Comparison of ENCODE assay signal across 8 mouse cellular contexts in the genomic region with DNA sequence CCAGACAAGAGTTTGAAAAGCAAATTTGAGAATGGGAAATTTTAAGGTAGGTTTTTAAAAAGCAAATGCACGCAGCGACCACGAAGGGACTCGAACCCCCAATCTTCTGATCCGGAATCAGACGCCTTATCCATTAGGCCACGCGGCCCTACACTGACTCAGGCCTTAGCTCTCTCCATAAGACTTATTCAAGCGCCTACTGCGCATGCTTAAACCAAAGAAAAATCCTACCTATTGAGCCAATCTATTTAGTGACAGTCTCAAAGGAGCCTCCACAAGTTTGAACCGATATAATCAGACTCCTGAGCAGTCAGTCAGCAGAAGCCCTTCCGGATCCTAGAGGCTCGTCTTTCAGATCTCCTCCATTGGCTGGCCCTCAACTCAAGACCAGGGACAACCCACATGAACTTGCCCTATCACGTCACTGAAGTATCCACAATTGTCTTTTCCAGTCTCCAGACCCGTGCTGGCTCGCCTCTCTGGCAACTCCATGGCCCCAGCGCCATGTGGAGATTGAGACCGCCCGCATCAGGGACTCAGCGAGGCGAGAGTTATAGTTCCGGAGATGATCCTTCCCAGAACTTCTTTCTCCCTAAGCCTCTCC. TPM values are rescaled to one million over a fixed set of nuclear protein-coding genes. Genes with fewer than 3 reads are reported as not detected.
DNase-seq lines count a peak whose midpoint lies in the region; ATAC-seq and TF ChIP-seq lines count a peak whose summit lies in the region.

No protein-coding gene starts in this region.

- ATAC-seq in activated CD4-positive, CD25-positive, alpha-beta regulatory T cell, adult 4 months, result peak; percentile 27
- peak; percentile 43 for ATAC-seq in megakaryocyte, adult 5-6 weeks (ENCODE audit: poor library complexity, severe bottlenecking)

- peak; percentile 85 to 87 for DNase-seq in gastrocnemius, adult 8-10 months (ENCODE audit: low spot score in 2 of 2)
- DNase-seq in induced T-regulatory cell, adult 2 months (ENCODE audit: low read depth), result peak; percentile 95
- peak; percentile 87 to 100 for DNase-seq in left cerebral cortex, adult 8-10 months (ENCODE audit: low spot score in 2 of 2)
- DNase-seq in right cerebral cortex, adult 18-20 months, result peak; percentile 93
- DNase-seq in urinary bladder, adult 2 months (ENCODE audit: low spot score), result peak; percentile 95

- no peak for TF ChIP-seq CTCF in cortical plate, adult 2 months (IDR thresholded peaks at IDR 0.05; ENCODE audit: extremely low read depth, insufficient read depth, low read length)

- peak overlapping the region; percentile 92 for H3K4me3 ChIP-seq in cortical plate, adult 2 months (ENCODE audit: insufficient read depth, low read length)

- peak overlapping the region; percentile 2; the same call in 1 of the 2 replicates for H3K27ac ChIP-seq in cortical plate, adult 2 months (ENCODE audit: insufficient read depth, low read length)

- TF ChIP-seq POLR2A in cortical plate, adult 2 months (IDR thresholded peaks at IDR 0.05; ENCODE audit: extremely low read depth, insufficient read depth, low read length), result peak; percentile 63; the same call in 1 of the 2 replicates

- H3K4me1 ChIP-seq in cortical plate, adult 2 months (ENCODE audit: control insufficient read depth, insufficient read depth, low read length), result no peaks in the 10 kb centered on the region

RNA-seq across cellular contexts. Expression of a gene that starts 13.7 kb away (rescaled TPM):
- polyA plus RNA-seq in activated CD4-positive, CD25-positive, alpha-beta regulatory T cell, adult 4 months (2017; shearing (Covaris generic)), result 1 to 10 TPM; 4.3 to 4.9 TPM
- polyA plus RNA-seq in cortical plate, adult 2 months (2012; rRNA removed), result 7.9 and 8.7 TPM in 2 replicates
- total RNA-seq in gastrocnemius, adult 8-10 months (2022), result 1 to 10 TPM; 2.1 to 2.7 (median 2.2) TPM
- total RNA-seq in left cerebral cortex, adult 8-10 months (2022), result 1 to 10 TPM; 5.9 to 7.1 (median 6.8) TPM
- 2.1 and 2.4 TPM in 2 replicates for total RNA-seq in megakaryocyte, adult 5-6 weeks (2015)
- 2.7 and 4.7 TPM in 2 replicates for total RNA-seq in megakaryocyte, adult 5-6 weeks (2017)
- 7.6 and 7.8 TPM in 2 replicates for polyA plus RNA-seq in urinary bladder, adult 2 months (2012; rRNA removed)

RNA-seq across cellular contexts. Expression of a gene that starts 49.0 kb away (rescaled TPM):
- polyA plus RNA-seq in activated CD4-positive, CD25-positive, alpha-beta regulatory T cell, adult 4 months (2017; shearing (Covaris generic)), result not detected
- polyA plus RNA-seq in cortical plate, adult 2 months (2012; rRNA removed), result 27.2 and 28.5 TPM in 2 replicates
- 1 to 10 TPM; 2.8 to 3.9 (median 3.2) TPM for total RNA-seq in gastrocnemius, adult 8-10 months (2022)
- 10 to 100 TPM; 20.6 to 32.1 (median 27.1) TPM for total RNA-seq in left cerebral cortex, adult 8-10 months (2022)
- not detected in 2 replicates for total RNA-seq in megakaryocyte, adult 5-6 weeks (2015)
- 0.18 TPM in 1 of 2 replicates, not detected in the other for total RNA-seq in megakaryocyte, adult 5-6 weeks (2017)
- 9.2 and 11.9 TPM in 2 replicates for polyA plus RNA-seq in urinary bladder, adult 2 months (2012; rRNA removed)

RNA-seq across cellular contexts. Expression of a gene that starts 50.4 kb away (rescaled TPM):
- 1 to 10 TPM; 1.3 to 3.4 TPM for polyA plus RNA-seq in activated CD4-positive, CD25-positive, alpha-beta regulatory T cell, adult 4 months (2017; shearing (Covaris generic))
- polyA plus RNA-seq in cortical plate, adult 2 months (2012; rRNA removed), result 0.13 TPM in 1 of 2 replicates, not detected in the other
- total RNA-seq in gastrocnemius, adult 8-10 months (2022), result not detected
- total RNA-seq in left cerebral cortex, adult 8-10 months (2022), result not detected
- total RNA-seq in megakaryocyte, adult 5-6 weeks (2015), result not detected in 2 replicates
- not detected in 2 replicates for total RNA-seq in megakaryocyte, adult 5-6 weeks (2017)
- 0.04 TPM in 2 replicates for polyA plus RNA-seq in urinary bladder, adult 2 months (2012; rRNA removed)

Comparison
In these comparisons a context has a peak if more than half of its experiments do, and no peak if none do; other contexts are left out.
1. Peak in every context shown above with its lines: DNase-seq, ATAC-seq, H3K4me3 ChIP-seq and H3K27ac ChIP-seq.
2. RNA of a gene that starts 49.0 kb away (total RNA-seq): 20.6 to 32.1 TPM in left cerebral cortex, adult 8-10 months; 2.8 to 3.9 TPM in gastrocnemius, adult 8-10 months and 0.18 TPM in megakaryocyte, adult 5-6 weeks; every median in the first group is over 4 times any median in the second.